Mouse (Mus musculus) bone marrow macrophage, adult 2 months (primary cell): ENCODE measurements around the gene Oasl1.

ENCODE experiments used
- CTCF ChIP-seq: IDR thresholded peaks from 2 replicates; pipeline ENCODE4 v1.5.1; 2012; ENCODE audit warnings: low read depth, mild to moderate bottlenecking, low read length, moderate library complexity
- POLR2A ChIP-seq: IDR thresholded peaks from 2 replicates; pipeline ENCODE4 v1.6.1; 2012; ENCODE audit warnings: mild to moderate bottlenecking, low read depth, low read length, borderline replicate concordance

- TF ChIP-seq POLR2A, result no peak
- no peak for TF ChIP-seq CTCF
These were observed 10.2 kb downstream of the Oasl1 start for GRCm38 (mm10) chr5:114933206-114933605.
